Mouse (Mus musculus): Measurements from ENCODE around the gene Pla2g1b. TPM values are rescaled to one million over a fixed set of nuclear protein-coding genes. Genes with fewer than 3 reads are reported as not detected.
A peak's percentile ranks its signal among the peaks of the same experiment; 100 is the strongest.

The Pla2g1b gene
- not detected for total RNA-seq (2021)
- long read RNA-seq, experiment 1: 0 reads
- long read RNA-seq, experiment 2: 0 reads

GRCm38 (mm10) chr5:115465642-115466420 lies at the start of gene Pla2g1b:
Gene Pla2g1b, plus strand, starts transcription at chr5:115466262.
- DNase-seq (ENCODE audit: low spot score in 2 of 2): no peak

GRCm38 (mm10) chr5:115428831-115429358 lies 37.2 kb upstream of the Pla2g1b start:
- no peak for DNase-seq (ENCODE audit: low spot score in 2 of 2)

- peak; percentile 39 for DNase-seq (ENCODE audit: low spot score in 2 of 2)
Measured at GRCm38 (mm10) chr5:115429359-115430186, 36.5 kb upstream of the Pla2g1b start, which contains the start of gene Msi1. Gene Msi1, plus strand, starts transcription at chr5:115429599.

GRCm38 (mm10) chr5:115430187-115430960 lies 35.7 kb upstream of the Pla2g1b start:
- DNase-seq (ENCODE audit: low spot score in 2 of 2): peak; percentile 40 to 51

- no peak for DNase-seq (ENCODE audit: low spot score in 2 of 2)
Measured at GRCm38 (mm10) chr5:115431061-115431897, 34.8 kb upstream of the Pla2g1b start.

- DNase-seq (ENCODE audit: low spot score in 2 of 2): no peak
Measured at GRCm38 (mm10) chr5:115431898-115432259, 34.2 kb upstream of the Pla2g1b start.

- DNase-seq (ENCODE audit: low spot score in 2 of 2): no peak
Measured at GRCm38 (mm10) chr5:115432395-115432794, 33.7 kb upstream of the Pla2g1b start.

GRCm38 (mm10) chr5:115433191-115433590 lies 32.9 kb upstream of the Pla2g1b start:
- DNase-seq (ENCODE audit: low spot score in 2 of 2): no peak

GRCm38 (mm10) chr5:115434280-115434852 lies 31.7 kb upstream of the Pla2g1b start:
- DNase-seq (ENCODE audit: low spot score in 2 of 2): no peak

GRCm38 (mm10) chr5:115434853-115435754 lies 31.0 kb upstream of the Pla2g1b start:
- DNase-seq (ENCODE audit: low spot score in 2 of 2): no peak

- DNase-seq (ENCODE audit: low spot score in 2 of 2): no peak
Measured at GRCm38 (mm10) chr5:115435755-115436379, 30.2 kb upstream of the Pla2g1b start.

- DNase-seq (ENCODE audit: low spot score in 2 of 2): peak; percentile 48 to 58
Measured at GRCm38 (mm10) chr5:115436421-115437124, 29.5 kb upstream of the Pla2g1b start.

- DNase-seq (ENCODE audit: low spot score in 2 of 2): no peak
Measured at GRCm38 (mm10) chr5:115437242-115437944, 28.7 kb upstream of the Pla2g1b start.

- DNase-seq (ENCODE audit: low spot score in 2 of 2): no peak
Measured at GRCm38 (mm10) chr5:115437945-115438315, 28.1 kb upstream of the Pla2g1b start.

- DNase-seq (ENCODE audit: low spot score in 2 of 2): no peak
Measured at GRCm38 (mm10) chr5:115438667-115439066, 27.4 kb upstream of the Pla2g1b start.

GRCm38 (mm10) chr5:115441205-115441849 lies 24.7 kb upstream of the Pla2g1b start:
- peak; percentile 61 to 68 for DNase-seq (ENCODE audit: low spot score in 2 of 2)

Data from adrenal gland, adult 18-20 months (tissue).